Mouse (Mus musculus): ENCODE measurements around the gene Ovol3. TPM values are rescaled to one million over a fixed set of nuclear protein-coding genes. Genes with fewer than 3 reads are reported as not detected.
"Not testable (repeated sequence)": the region's sequence is repeated elsewhere in the genome, so short reads cannot be mapped to it uniquely, and the experiment has no call there.

Gene Ovol3
- polyA plus RNA-seq, 1 experiment from 2014 or later, result not detected

- Histone ChIP-seq H3K27me3 (replicated peaks; ENCODE audit: control insufficient read depth, insufficient read depth, low read length) (no peaks in the 10 kb centered on the region), H3K9me3 (ENCODE audit: control insufficient read depth, low read length) (no peaks in the 10 kb centered on the region), H3K4me3 (replicated peaks; ENCODE audit: low read length) (no peak overlapping the region), H3K4me1 (replicated peaks; ENCODE audit: control insufficient read depth, insufficient read depth, low read length) (no peaks in the 10 kb centered on the region), H3K27ac (ENCODE audit: low read length) (no peak overlapping the region), H3K36me3 (ENCODE audit: control insufficient read depth, insufficient read depth) (no peaks in the 10 kb centered on the region), H3K4me2 (ENCODE audit: low read length) (no peak overlapping the region), H3K9ac (replicated peaks; ENCODE audit: low read depth, low read length) (no peak overlapping the region)
- WGBS, result 78% methylated on average over 3 of the region's 3 CpGs
- ATAC-seq, result no peak
Observed at GRCm38 (mm10) chr7:30266780-30267179, 31.3 kb upstream of the Ovol3 start.

DNA sequence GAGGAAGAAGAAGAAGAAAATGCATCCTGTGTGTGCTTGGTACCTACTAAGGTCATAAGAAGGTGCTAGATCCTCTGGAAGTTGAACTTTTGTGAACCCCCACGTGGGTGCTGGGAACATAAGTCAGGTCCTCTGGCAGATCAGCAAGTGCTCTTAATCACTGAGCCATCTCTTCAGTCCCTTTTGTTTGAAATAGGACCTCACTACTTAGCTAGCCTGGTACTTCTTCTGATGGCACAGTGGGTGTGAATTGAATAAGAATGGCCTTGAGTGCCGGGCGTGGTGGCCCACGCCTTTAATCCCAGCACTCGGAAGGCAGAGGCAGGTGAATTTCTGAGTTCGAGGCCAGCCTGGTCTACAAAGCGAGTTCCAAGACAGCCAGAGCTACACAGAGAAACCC lies 30.4 kb upstream of the Ovol3 start:
- Histone ChIP-seq H3K9me3 (ENCODE audit: control insufficient read depth, low read length) (no peaks in the 10 kb centered on the region), H3K9ac (replicated peaks; ENCODE audit: low read depth, low read length) (no peak overlapping the region), H3K36me3 (ENCODE audit: control insufficient read depth, insufficient read depth) (no peaks in the 10 kb centered on the region), H3K4me2 (ENCODE audit: low read length) (no peak overlapping the region), H3K4me1 (replicated peaks; ENCODE audit: control insufficient read depth, insufficient read depth, low read length) (no peaks in the 10 kb centered on the region), H3K27ac (ENCODE audit: low read length) (no peak overlapping the region), H3K4me3 (replicated peaks; ENCODE audit: low read length) (no peak overlapping the region), H3K27me3 (replicated peaks; ENCODE audit: control insufficient read depth, insufficient read depth, low read length) (no peaks in the 10 kb centered on the region)
- ATAC-seq, result no peak
- 92% methylated on average over 7 of the region's 7 CpGs for WGBS

- H3K9me3 ChIP-seq (ENCODE audit: control insufficient read depth, low read length), result no peaks in the 10 kb centered on the region
- H3K4me3 ChIP-seq (replicated peaks; ENCODE audit: low read length), result no peak overlapping the region
- H3K27ac ChIP-seq (ENCODE audit: low read length), result no peak overlapping the region
- H3K4me1 ChIP-seq (replicated peaks; ENCODE audit: control insufficient read depth, insufficient read depth, low read length), result no peaks in the 10 kb centered on the region
- H3K36me3 ChIP-seq (ENCODE audit: control insufficient read depth, insufficient read depth), result no peaks in the 10 kb centered on the region
- no peak overlapping the region for H3K4me2 ChIP-seq (ENCODE audit: low read length)
- H3K9ac ChIP-seq (replicated peaks; ENCODE audit: low read depth, low read length), result no peak overlapping the region
- H3K27me3 ChIP-seq (replicated peaks; ENCODE audit: control insufficient read depth, insufficient read depth, low read length), result no peaks in the 10 kb centered on the region
- ATAC-seq, result no peak
- 93% methylated on average over 5 of the region's 5 CpGs for WGBS
Observed at GRCm38 (mm10) chr7:30265531-30265930, 30.0 kb upstream of the Ovol3 start.

DNA sequence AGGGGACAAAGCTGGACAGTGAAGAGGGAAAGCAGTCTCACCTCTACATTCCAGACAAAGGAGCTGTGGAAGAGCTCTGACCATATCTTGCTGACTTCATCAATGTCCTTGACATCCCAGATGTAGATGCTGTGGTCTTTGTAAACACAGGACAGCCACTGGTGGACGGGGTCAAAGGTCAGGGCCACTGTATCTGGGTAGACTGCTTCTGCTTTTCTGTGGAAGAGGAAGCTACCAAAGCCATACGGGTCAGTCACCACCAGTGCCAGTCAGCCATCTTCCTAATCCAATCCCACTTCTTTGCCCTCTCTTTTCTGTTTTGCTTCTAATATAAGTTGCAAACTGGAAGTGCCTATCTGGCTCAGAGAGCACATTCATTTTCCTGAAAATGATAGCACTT lies 29.5 kb upstream of the Ovol3 start:
- Histone ChIP-seq H3K36me3 (ENCODE audit: control insufficient read depth, insufficient read depth) (no peaks in the 10 kb centered on the region), H3K4me2 (ENCODE audit: low read length) (no peak overlapping the region)
- no peak for ATAC-seq

GRCm38 (mm10) chr7:30251956-30252954 lies 16.7 kb upstream of the Ovol3 start:
- H3K27ac ChIP-seq (ENCODE audit: low read length), result no peak overlapping the region
- H3K36me3 ChIP-seq (ENCODE audit: control insufficient read depth, insufficient read depth), result no peaks in the 10 kb centered on the region
- 87% methylated on average over 12 of the region's 12 CpGs for WGBS
- no peak overlapping the region for H3K4me3 ChIP-seq (replicated peaks; ENCODE audit: low read length)
- ATAC-seq, result no peak
- H3K9me3 ChIP-seq (ENCODE audit: control insufficient read depth, low read length), result no peaks in the 10 kb centered on the region
- no peaks in the 10 kb centered on the region for H3K27me3 ChIP-seq (replicated peaks; ENCODE audit: control insufficient read depth, insufficient read depth, low read length)
- no peak overlapping the region for H3K4me2 ChIP-seq (ENCODE audit: low read length)
- H3K4me1 ChIP-seq (replicated peaks; ENCODE audit: control insufficient read depth, insufficient read depth, low read length), result no peaks in the 10 kb centered on the region
- no peak overlapping the region for H3K9ac ChIP-seq (replicated peaks; ENCODE audit: low read depth, low read length)

More for the DNA sequence above, 29.5 kb upstream of the Ovol3 start:
- no peak overlapping the region for H3K27ac ChIP-seq (ENCODE audit: low read length)
- H3K4me3 ChIP-seq (replicated peaks; ENCODE audit: low read length), result no peak overlapping the region
- no peaks in the 10 kb centered on the region for H3K27me3 ChIP-seq (replicated peaks; ENCODE audit: control insufficient read depth, insufficient read depth, low read length)
- WGBS, result 74% methylated on average over 2 of the region's 2 CpGs
- H3K4me1 ChIP-seq (replicated peaks; ENCODE audit: control insufficient read depth, insufficient read depth, low read length), result no peaks in the 10 kb centered on the region
- no peak overlapping the region for H3K9ac ChIP-seq (replicated peaks; ENCODE audit: low read depth, low read length)
- no peaks in the 10 kb centered on the region for H3K9me3 ChIP-seq (ENCODE audit: control insufficient read depth, low read length)

DNA sequence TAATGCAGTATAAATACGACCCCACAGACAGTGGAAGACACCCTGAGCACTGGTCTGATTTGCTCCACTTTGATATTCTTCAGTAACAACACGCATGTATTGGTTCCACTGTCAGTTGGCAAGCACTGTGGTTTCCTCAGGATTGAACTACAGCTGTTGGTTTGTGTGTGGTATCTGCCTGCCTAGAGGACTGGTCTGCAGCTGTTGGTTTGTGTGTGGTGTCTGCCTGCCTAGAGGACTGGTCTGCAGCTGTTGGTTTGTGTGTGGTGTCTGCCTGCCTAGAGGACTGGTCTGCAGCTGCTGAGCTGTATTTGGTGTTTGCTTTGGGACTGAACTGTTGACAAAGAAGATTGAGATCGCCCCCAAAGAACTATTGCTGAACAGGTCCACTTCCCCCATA lies 1.8 kb upstream of the Ovol3 start:
- not testable (repeated sequence) for H3K9ac ChIP-seq (replicated peaks; ENCODE audit: low read depth, low read length); H3K27me3 ChIP-seq (replicated peaks; ENCODE audit: control insufficient read depth, insufficient read depth, low read length); H3K4me2 ChIP-seq (ENCODE audit: low read length); H3K9me3 ChIP-seq (ENCODE audit: control insufficient read depth, low read length); H3K4me3 ChIP-seq (replicated peaks; ENCODE audit: low read length); ATAC-seq; H3K36me3 ChIP-seq (ENCODE audit: control insufficient read depth, insufficient read depth); H3K27ac ChIP-seq (ENCODE audit: low read length)
- 81% methylated on average over 3 of the region's 3 CpGs for WGBS
- peaks cover 11% of the 10 kb centered on the region for H3K4me1 ChIP-seq (replicated peaks; ENCODE audit: control insufficient read depth, insufficient read depth, low read length)

GRCm38 (mm10) chr7:30235091-30235490 lies 434 bp downstream of the Ovol3 start:
- 94% methylated on average over 8 of the region's 8 CpGs for WGBS
- no peaks in the 10 kb centered on the region for H3K27me3 ChIP-seq (replicated peaks; ENCODE audit: control insufficient read depth, insufficient read depth, low read length)
- no peaks in the 10 kb centered on the region for H3K9me3 ChIP-seq (ENCODE audit: control insufficient read depth, low read length)
- H3K27ac ChIP-seq (ENCODE audit: low read length), result no peak overlapping the region
- no peaks in the 10 kb centered on the region for H3K36me3 ChIP-seq (ENCODE audit: control insufficient read depth, insufficient read depth)
- no peak overlapping the region for H3K4me3 ChIP-seq (replicated peaks; ENCODE audit: low read length)
- ATAC-seq, result no peak
- H3K4me2 ChIP-seq (ENCODE audit: low read length), result no peak overlapping the region
- no peak overlapping the region for H3K9ac ChIP-seq (replicated peaks; ENCODE audit: low read depth, low read length)
- peaks cover 20% of the 10 kb centered on the region for H3K4me1 ChIP-seq (replicated peaks; ENCODE audit: control insufficient read depth, insufficient read depth, low read length)

DNA sequence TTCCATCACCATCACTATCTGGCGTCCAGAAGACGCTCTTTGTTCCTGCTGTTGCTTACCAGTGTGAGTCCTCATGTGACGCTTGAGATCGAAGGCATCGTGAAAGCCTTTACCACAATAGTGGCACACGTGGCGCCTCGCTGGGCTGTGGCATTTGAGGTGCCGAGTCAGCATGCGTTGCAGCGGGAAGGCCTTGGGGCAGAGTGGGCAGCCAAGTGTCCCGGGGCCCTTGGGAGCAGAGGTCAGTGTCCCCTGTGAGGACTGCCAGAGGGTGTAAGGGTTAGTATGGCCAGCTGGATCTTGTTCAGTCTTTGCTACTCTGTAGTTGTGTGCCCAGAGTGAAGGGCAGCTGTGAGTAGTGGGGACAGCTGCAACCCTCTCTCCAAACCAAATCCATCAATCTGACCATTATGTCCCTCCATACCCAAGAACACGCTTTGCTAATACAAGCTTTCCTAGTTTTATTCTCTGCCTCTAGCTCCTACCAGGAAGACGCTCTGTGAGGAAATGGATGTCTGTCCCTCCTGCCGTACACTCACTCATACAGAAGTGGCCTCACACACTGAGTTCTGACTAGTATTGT lies 1.2 kb downstream of the Ovol3 start:
- Histone ChIP-seq H3K4me3 (replicated peaks; ENCODE audit: low read length) (no peak overlapping the region), H3K9ac (replicated peaks; ENCODE audit: low read depth, low read length) (no peak overlapping the region), H3K9me3 (ENCODE audit: control insufficient read depth, low read length) (no peaks in the 10 kb centered on the region), H3K4me1 (replicated peaks; ENCODE audit: control insufficient read depth, insufficient read depth, low read length) (peaks cover 20% of the 10 kb centered on the region), H3K27ac (ENCODE audit: low read length) (no peak overlapping the region), H3K4me2 (ENCODE audit: low read length) (no peak overlapping the region), H3K27me3 (replicated peaks; ENCODE audit: control insufficient read depth, insufficient read depth, low read length) (no peaks in the 10 kb centered on the region), H3K36me3 (ENCODE audit: control insufficient read depth, insufficient read depth) (no peaks in the 10 kb centered on the region)
- no peak for ATAC-seq
- WGBS, result 93% methylated on average over 15 of the region's 15 CpGs

DNA sequence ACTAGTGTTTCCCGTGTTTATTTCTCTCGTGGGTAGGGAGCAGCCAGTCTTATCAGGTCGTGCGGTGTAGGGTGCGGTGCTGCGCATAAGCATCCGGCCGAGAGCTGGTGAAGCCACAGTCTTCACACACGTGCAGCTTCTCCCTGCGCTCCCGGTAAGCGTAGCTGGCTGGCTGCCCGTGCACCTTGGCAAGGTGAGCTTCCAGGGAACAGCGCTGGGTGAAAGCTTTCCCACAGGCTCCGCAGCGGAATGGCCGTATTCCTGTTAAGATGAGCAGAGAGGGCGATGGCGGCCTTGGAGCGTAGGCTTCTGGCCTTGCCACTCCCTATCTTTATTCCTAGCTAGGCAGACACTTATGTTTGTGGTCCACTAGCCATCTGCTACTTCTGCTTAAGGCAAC lies 2.1 kb downstream of the Ovol3 start:
- no peak overlapping the region for H3K9ac ChIP-seq (replicated peaks; ENCODE audit: low read depth, low read length)
- peak overlapping the region; percentile 60; the same call in 1 of the 2 replicates for H3K4me2 ChIP-seq (ENCODE audit: low read length)
- ATAC-seq, result no peak
- H3K27ac ChIP-seq (ENCODE audit: low read length), result no peak overlapping the region
- 91% methylated on average over 20 of the region's 20 CpGs for WGBS
- no peak overlapping the region for H3K4me3 ChIP-seq (replicated peaks; ENCODE audit: low read length)
- H3K4me1 ChIP-seq (replicated peaks; ENCODE audit: control insufficient read depth, insufficient read depth, low read length), result peaks cover 20% of the 10 kb centered on the region
- no peaks in the 10 kb centered on the region for H3K36me3 ChIP-seq (ENCODE audit: control insufficient read depth, insufficient read depth)
- no peaks in the 10 kb centered on the region for H3K9me3 ChIP-seq (ENCODE audit: control insufficient read depth, low read length)
- no peaks in the 10 kb centered on the region for H3K27me3 ChIP-seq (replicated peaks; ENCODE audit: control insufficient read depth, insufficient read depth, low read length)
